Mouse (Mus musculus) heart, adult 10 weeks (tissue): ENCODE measurements around the gene Lrba. TPM values are rescaled to one million over a fixed set of nuclear protein-coding genes. Genes with fewer than 3 reads are reported as not detected.

Experiments
- polyA plus RNA-seq: library from polyadenylated mRNA; stranded (reverse); fragments of 350-450 nt; fragmentation: Illumina TruSeq; extraction: RNeasy Lipid Tissue Mini Kit (QIAGEN cat#74804); gene quantifications from one replicate; pipeline ENCODE4 v1.2.3, GENCODE M21; 2014; ENCODE audit warnings: low read depth, low replicate concordance

Lrba gene
- polyA plus RNA-seq, result 16.9 TPM

DNA sequence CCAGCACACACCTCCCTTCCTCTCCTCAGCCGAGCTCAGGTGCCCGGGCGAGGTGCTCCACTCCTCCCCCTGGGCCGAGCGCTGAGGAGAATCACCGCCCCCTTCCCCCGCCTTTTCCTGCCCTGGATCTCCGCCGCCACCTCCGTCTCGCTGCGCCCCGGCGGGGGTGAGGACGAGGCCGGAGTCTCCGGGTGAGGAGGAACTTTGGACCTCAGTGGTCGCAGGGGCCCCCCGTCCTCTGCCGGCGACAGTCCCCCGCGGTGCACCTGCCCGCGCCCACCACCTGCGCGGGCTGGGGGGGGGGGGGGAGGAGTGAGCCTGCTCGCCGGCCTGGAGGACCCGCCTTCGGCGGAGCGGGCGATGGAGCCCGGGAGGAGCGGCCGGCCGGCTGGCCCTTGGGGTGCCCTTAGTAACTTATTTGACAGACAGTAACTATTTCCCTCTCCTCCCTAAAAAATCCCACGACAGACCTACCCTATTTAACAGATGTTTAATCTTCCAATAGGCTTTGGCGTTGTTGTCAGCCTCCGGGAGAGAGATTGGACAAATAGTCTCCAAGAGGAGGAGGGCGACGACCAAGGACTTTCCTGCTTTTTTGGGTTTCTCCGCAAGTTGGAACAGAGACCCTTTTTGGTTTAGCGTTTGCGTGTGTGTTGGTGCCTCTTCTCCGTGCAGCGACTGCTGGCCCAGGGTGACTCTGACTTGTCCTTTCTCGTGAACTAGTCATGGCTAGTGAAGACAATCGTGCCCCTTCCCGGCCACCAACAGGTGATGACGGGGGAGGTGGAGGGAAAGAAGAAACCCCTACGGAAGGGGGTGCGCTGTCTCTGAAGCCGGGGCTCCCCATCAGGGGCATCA lies at the start of gene Lrba:
Gene Lrba, plus strand, starts transcription at position 117 of the 858 bp plus-strand sequence.

DNA sequence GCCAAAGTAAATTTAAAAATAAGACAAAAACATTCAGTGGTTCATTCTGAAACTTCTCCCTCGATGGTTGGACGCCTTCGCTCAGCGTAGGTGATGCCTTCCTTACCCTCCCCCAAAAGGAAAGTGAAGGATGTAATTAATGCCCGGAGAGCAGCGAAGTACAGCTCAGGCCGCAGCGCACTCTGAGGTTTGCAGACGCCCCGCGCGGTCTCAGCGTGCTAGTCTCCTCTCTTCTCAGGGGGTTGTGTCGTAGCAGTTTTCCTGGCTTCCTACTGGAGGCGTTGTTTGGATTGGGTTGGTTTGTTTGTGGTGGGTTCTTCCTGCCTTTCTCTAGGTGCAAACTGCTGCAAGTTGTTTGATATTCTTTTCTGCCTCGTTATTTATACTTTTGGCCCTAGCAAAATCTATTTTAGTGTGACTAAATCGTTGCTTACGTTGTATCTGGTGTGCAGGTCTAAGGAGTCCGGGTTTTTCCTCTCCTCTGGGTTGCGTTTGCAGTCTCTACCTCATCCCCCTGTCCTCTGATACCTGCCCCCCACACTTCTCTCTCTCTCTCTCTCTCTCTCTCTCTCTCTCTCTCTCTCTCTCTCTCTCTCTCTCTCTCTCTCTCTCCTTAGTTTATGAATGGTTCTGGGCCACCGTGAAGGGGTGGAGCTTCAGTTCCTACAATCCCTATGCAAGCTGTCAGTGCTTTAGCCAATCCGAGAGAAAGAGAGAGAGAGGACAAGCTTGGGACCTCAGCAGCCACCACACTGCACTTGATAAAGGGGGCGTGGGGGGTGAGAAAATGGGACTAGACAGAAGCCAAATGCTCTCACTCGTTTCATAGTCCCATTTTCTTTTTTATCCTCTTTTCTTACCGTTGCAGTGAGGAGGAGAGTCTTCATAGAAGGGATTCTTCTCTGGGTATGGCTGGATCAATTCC lies 323.9 kb downstream of the Lrba start, which contains the start of gene Mab21l2:
Gene Mab21l2, minus strand, starts transcription at position 539 of the 925 bp plus-strand sequence.

Other genes starting within 250 kb of the Lrba start
- gene Prss48, start 222.2 kb upstream of the Lrba start, polyA plus RNA-seq, result not detected
- gene Rps3a1, start 82.0 kb upstream of the Lrba start, polyA plus RNA-seq, result 954 TPM